ENCODE assay signal across 8 mouse cellular contexts in the genomic region with DNA sequence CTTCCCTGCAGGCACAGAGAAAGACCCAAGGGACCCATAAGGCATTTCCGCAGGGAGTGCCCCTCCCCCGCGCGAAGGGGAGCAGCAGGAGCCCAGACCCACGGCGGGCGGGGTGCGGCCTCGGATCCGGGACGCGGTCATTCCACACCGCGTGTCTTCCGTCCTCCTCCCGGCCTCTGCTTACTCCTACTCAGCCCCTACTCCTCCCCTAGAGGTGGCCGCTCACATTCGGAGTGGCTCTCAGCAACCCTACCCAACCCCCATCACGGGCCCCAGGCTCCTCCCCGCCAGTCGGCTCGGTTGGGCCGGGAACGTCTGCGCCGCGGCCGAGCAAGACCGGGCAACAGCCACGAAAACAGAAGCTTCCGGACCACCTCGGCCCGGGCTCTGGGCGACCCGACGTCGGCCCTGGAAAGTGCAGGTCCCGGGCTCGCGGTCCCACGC. TPM values are rescaled to one million over a fixed set of nuclear protein-coding genes. Genes with fewer than 3 reads are reported as not detected.
DNase-seq lines count a peak whose midpoint lies in the region; ATAC-seq lines count a peak whose summit lies in the region.

No protein-coding gene starts in this region.

- peak overlapping the region; percentile 88 for H3K4me3 ChIP-seq in intestine, embryonic 16.5 days (ENCODE audit: low read length)
- peak overlapping the region; percentile 89 for H3K4me3 ChIP-seq in liver, embryonic 11.5 days (ENCODE audit: low read depth, low read length)
- peak overlapping the region; percentile 94 for H3K4me3 ChIP-seq in stomach, embryonic 16.5 days (replicated peaks; ENCODE audit: low read length)

- DNase-seq in frontal cortex, postnatal 25 days (ENCODE audit: low spot score in 2 of 2), result peak; percentile 35 to 37
- no peak for DNase-seq in frontal cortex, postnatal 14 days (ENCODE audit: low spot score in 2 of 2)
- DNase-seq in gastrocnemius, postnatal 36 days, result peak; percentile 60 to 64
- peak; percentile 76 for DNase-seq in liver, embryonic 11.5 days (ENCODE audit: low spot score)
- DNase-seq in naive thymus-derived CD4-positive, alpha-beta T cell, adult 2 months (ENCODE audit: low read depth), result peak; percentile 72

- peak overlapping the region; percentile 77 for H3K4me2 ChIP-seq in intestine, embryonic 16.5 days (ENCODE audit: low read depth, low read length)
- H3K4me2 ChIP-seq in liver, embryonic 11.5 days, result peak overlapping the region; percentile 76
- peak overlapping the region; percentile 82 for H3K4me2 ChIP-seq in stomach, embryonic 16.5 days (ENCODE audit: low read depth, low read length)

- peaks cover 25% of the 10 kb centered on the region for H3K4me1 ChIP-seq in intestine, embryonic 16.5 days (ENCODE audit: control insufficient read depth, insufficient read depth, low read length)
- peaks cover 31% of the 10 kb centered on the region for H3K4me1 ChIP-seq in liver, embryonic 11.5 days (replicated peaks; ENCODE audit: control insufficient read depth, insufficient read depth, low read length)
- peaks cover 21% of the 10 kb centered on the region for H3K4me1 ChIP-seq in stomach, embryonic 16.5 days (ENCODE audit: control insufficient read depth, insufficient read depth, low read length)

- no peaks in the 10 kb centered on the region for H3K27me3 ChIP-seq in intestine, embryonic 16.5 days (replicated peaks; ENCODE audit: control insufficient read depth, insufficient read depth, low read length)
- no peaks in the 10 kb centered on the region for H3K27me3 ChIP-seq in liver, embryonic 11.5 days (replicated peaks; ENCODE audit: control insufficient read depth, insufficient read depth, low read length)
- no peaks in the 10 kb centered on the region for H3K27me3 ChIP-seq in stomach, embryonic 16.5 days (ENCODE audit: control insufficient read depth, insufficient read depth, low read length)

- peaks cover 10% of the 10 kb centered on the region for H3K36me3 ChIP-seq in intestine, embryonic 16.5 days (ENCODE audit: control insufficient read depth, insufficient read depth, low read length)
- peaks cover 32% of the 10 kb centered on the region for H3K36me3 ChIP-seq in liver, embryonic 11.5 days (ENCODE audit: control insufficient read depth, insufficient read depth, low read length)
- H3K36me3 ChIP-seq in stomach, embryonic 16.5 days (ENCODE audit: control insufficient read depth, insufficient read depth, low read length), result peaks cover 6% of the 10 kb centered on the region

- WGBS in intestine, embryonic 16.5 days, result 0% methylated on average over 41 of the region's 41 CpGs
- WGBS in liver, embryonic 11.5 days, result under 1% methylated on average over 41 of the region's 41 CpGs
- WGBS in stomach, embryonic 16.5 days, result under 1% methylated on average over 41 of the region's 41 CpGs

- peak overlapping the region; percentile 85 for H3K9ac ChIP-seq in intestine, embryonic 16.5 days (ENCODE audit: low read depth, low read length)
- H3K9ac ChIP-seq in liver, embryonic 11.5 days (ENCODE audit: low read depth, low read length), result peak overlapping the region; percentile 80
- H3K9ac ChIP-seq in stomach, embryonic 16.5 days (ENCODE audit: low read length), result peak overlapping the region; percentile 89

- intact Hi-C loops in gastrocnemius, postnatal 36 days (cut with DNase I), result loop anchor here (5.0 kb wide), 1 partner anchor 140 kb away; no protein-coding TSS in a partner anchor

- H3K9me3 ChIP-seq in intestine, embryonic 16.5 days (ENCODE audit: control insufficient read depth, low read length), result no peaks in the 10 kb centered on the region
- H3K9me3 ChIP-seq in liver, embryonic 11.5 days (ENCODE audit: control insufficient read depth, low read length), result no peaks in the 10 kb centered on the region; the same call in 1 of the 2 replicates
- H3K9me3 ChIP-seq in stomach, embryonic 16.5 days (replicated peaks; ENCODE audit: control insufficient read depth, low read length), result no peaks in the 10 kb centered on the region

- H3K27ac ChIP-seq in intestine, embryonic 16.5 days (ENCODE audit: low read length), result peak overlapping the region; percentile 96
- peak overlapping the region; percentile 94 for H3K27ac ChIP-seq in liver, embryonic 11.5 days (ENCODE audit: low read depth, low read length)
- peak overlapping the region; percentile 97 for H3K27ac ChIP-seq in stomach, embryonic 16.5 days (ENCODE audit: low read length)

- ATAC-seq in common myeloid progenitor, adult 5-6 weeks (replicated peaks; ENCODE audit: low read depth, poor library complexity, severe bottlenecking), result 0 out of 2 replicates have a peak, but pooled peaks have one; percentile 6
- ATAC-seq in intestine, embryonic 16.5 days, result peak; percentile 67
- peak; percentile 73 for ATAC-seq in liver, embryonic 11.5 days (replicated peaks; ENCODE audit: low FRiP score)
- ATAC-seq in stomach, embryonic 16.5 days (ENCODE audit: insufficient read depth, low FRiP score), result peak; percentile 49

RNA-seq across cellular contexts. Expression of a gene that starts 0.7 kb away (rescaled TPM):
- total RNA-seq in common myeloid progenitor, adult 5-6 weeks (2017), result 48.2 and 61.3 TPM in 2 replicates
- 10 to 100 TPM; 18.1 to 21.0 TPM for total RNA-seq in gastrocnemius, postnatal 36 days (2021)
- polyA plus RNA-seq in intestine, embryonic 16.5 days (2015; fragmentation: Nextera tagmentation; extraction: Ambion mirVana), result 83.4 and 86.0 TPM in 2 replicates
- polyA plus RNA-seq in liver, embryonic 11.5 days (2014; fragmentation: Nextera tagmentation; extraction: Ambion mirVana), result 83.4 and 84.5 TPM in 2 replicates
- 71.9 and 82.7 TPM in 2 replicates for polyA plus RNA-seq in stomach, embryonic 16.5 days (2015; fragmentation: Nextera tagmentation; extraction: Ambion mirVana)

RNA-seq across cellular contexts. Expression of a gene that starts 8.2 kb away (rescaled TPM):
- total RNA-seq in common myeloid progenitor, adult 5-6 weeks (2017), result 27.2 and 39.8 TPM in 2 replicates
- total RNA-seq in gastrocnemius, postnatal 36 days (2021), result 1 to 10 TPM; 4.4 to 4.5 TPM
- polyA plus RNA-seq in intestine, embryonic 16.5 days (2015; fragmentation: Nextera tagmentation; extraction: Ambion mirVana), result 29.8 and 32.0 TPM in 2 replicates
- 46.2 and 47.1 TPM in 2 replicates for polyA plus RNA-seq in liver, embryonic 11.5 days (2014; fragmentation: Nextera tagmentation; extraction: Ambion mirVana)
- 28.3 and 30.6 TPM in 2 replicates for polyA plus RNA-seq in stomach, embryonic 16.5 days (2015; fragmentation: Nextera tagmentation; extraction: Ambion mirVana)

RNA-seq across cellular contexts. Expression of a gene that starts 8.7 kb away (rescaled TPM):
- 13.7 and 19.3 TPM in 2 replicates for total RNA-seq in common myeloid progenitor, adult 5-6 weeks (2017)
- total RNA-seq in gastrocnemius, postnatal 36 days (2021), result 1 to 10 TPM; 6.4 to 7.0 TPM
- polyA plus RNA-seq in intestine, embryonic 16.5 days (2015; fragmentation: Nextera tagmentation; extraction: Ambion mirVana), result 26.1 and 26.5 TPM in 2 replicates
- 13.4 and 14.2 TPM in 2 replicates for polyA plus RNA-seq in liver, embryonic 11.5 days (2014; fragmentation: Nextera tagmentation; extraction: Ambion mirVana)
- 26.8 and 27.4 TPM in 2 replicates for polyA plus RNA-seq in stomach, embryonic 16.5 days (2015; fragmentation: Nextera tagmentation; extraction: Ambion mirVana)

RNA-seq across cellular contexts. Expression of a gene that starts 28.7 kb away (rescaled TPM):
- total RNA-seq in common myeloid progenitor, adult 5-6 weeks (2017), result not detected in 2 replicates
- not detected for total RNA-seq in gastrocnemius, postnatal 36 days (2021)
- 0.26 TPM in 1 of 2 replicates, not detected in the other for polyA plus RNA-seq in intestine, embryonic 16.5 days (2015; fragmentation: Nextera tagmentation; extraction: Ambion mirVana)
- polyA plus RNA-seq in liver, embryonic 11.5 days (2014; fragmentation: Nextera tagmentation; extraction: Ambion mirVana), result 0.22 TPM in 1 of 2 replicates, not detected in the other
- polyA plus RNA-seq in stomach, embryonic 16.5 days (2015; fragmentation: Nextera tagmentation; extraction: Ambion mirVana), result 0.20 and 0.28 TPM in 2 replicates

RNA-seq across cellular contexts. Expression of a gene that starts 44.9 kb away (rescaled TPM):
- total RNA-seq in common myeloid progenitor, adult 5-6 weeks (2017), result 19.2 and 19.9 TPM in 2 replicates
- 1 to 10 TPM; 3.9 to 5.1 TPM for total RNA-seq in gastrocnemius, postnatal 36 days (2021)
- polyA plus RNA-seq in intestine, embryonic 16.5 days (2015; fragmentation: Nextera tagmentation; extraction: Ambion mirVana), result 73.1 and 74.0 TPM in 2 replicates
- 57.2 and 60.5 TPM in 2 replicates for polyA plus RNA-seq in liver, embryonic 11.5 days (2014; fragmentation: Nextera tagmentation; extraction: Ambion mirVana)
- polyA plus RNA-seq in stomach, embryonic 16.5 days (2015; fragmentation: Nextera tagmentation; extraction: Ambion mirVana), result 59.2 and 67.0 TPM in 2 replicates

Comparison
In these comparisons a context has a peak if more than half of its experiments do, and no peak if none do; other contexts are left out.
1. DNase-seq: peak in frontal cortex, postnatal 25 days (2 of 2), gastrocnemius, postnatal 36 days (2 of 2), liver, embryonic 11.5 days (single experiment) and naive thymus-derived CD4-positive, alpha-beta T cell, adult 2 months (single experiment); none in frontal cortex, postnatal 14 days (0 of 2).
2. ATAC-seq: peak in every context shown above with its lines; median percentile 73 in liver, embryonic 11.5 days; 67 in intestine, embryonic 16.5 days; 49 in stomach, embryonic 16.5 days; 6 in common myeloid progenitor, adult 5-6 weeks.
3. Peak in every context shown above with its lines, with median percentiles within 50 percentile points of each other: H3K27ac ChIP-seq, H3K4me2 ChIP-seq, H3K4me3 ChIP-seq and H3K9ac ChIP-seq.